Mouse (Mus musculus): ENCODE measurements at regions not wholly inside any gene's neighbourhood (a gene's known extent, or its start where the extent isn't known, plus 50 kb on each side); places are given as distances from the start of the nearest gene placed in this dataset.

- DNase-seq (ENCODE audit: low spot score in 2 of 2) = peak; percentile 23 to 26
Observed at GRCm38 (mm10) chr17:61960837-61961236, 920.3 kb downstream of the Efna5 start.

GRCm38 (mm10) chr17:61960017-61960813, 920.9 kb downstream of the Efna5 start:
- no peak for DNase-seq (ENCODE audit: low spot score in 2 of 2)

GRCm38 (mm10) chr17:61917766-61918165, 963.4 kb downstream of the Efna5 start:
- no peak for DNase-seq (ENCODE audit: low spot score in 2 of 2)

GRCm38 (mm10) chr17:61902898-61903297, 978.2 kb downstream of the Efna5 start:
- DNase-seq (ENCODE audit: low spot score in 2 of 2) = no peak

GRCm38 (mm10) chr17:61890631-61891030, 990.5 kb downstream of the Efna5 start:
- DNase-seq (ENCODE audit: low spot score in 2 of 2) = no peak

- no peak for DNase-seq (ENCODE audit: low spot score in 2 of 2)
Observed at GRCm38 (mm10) chr17:61866154-61866553, 1015.0 kb downstream of the Efna5 start.

- DNase-seq (ENCODE audit: low spot score in 2 of 2) = no peak
Observed at GRCm38 (mm10) chr17:61862437-61862836, 1018.7 kb downstream of the Efna5 start.

- no peak for DNase-seq (ENCODE audit: low spot score in 2 of 2)
Observed at GRCm38 (mm10) chr17:61837555-61837954, 1043.6 kb downstream of the Efna5 start.

GRCm38 (mm10) chr17:61815490-61815889, 1065.6 kb downstream of the Efna5 start:
- DNase-seq (ENCODE audit: low spot score in 2 of 2) = no peak

GRCm38 (mm10) chr17:61768361-61768760, 1112.8 kb downstream of the Efna5 start:
- DNase-seq (ENCODE audit: low spot score in 2 of 2) = no peak

GRCm38 (mm10) chr17:61765143-61765542, 1116.0 kb downstream of the Efna5 start:
- no peak for DNase-seq (ENCODE audit: low spot score in 2 of 2)

Measured in right cerebral cortex, postnatal 10 days (tissue).